Mouse (Mus musculus): ENCODE results near the gene Gm11492. TPM values are rescaled to one million over a fixed set of nuclear protein-coding genes. Genes with fewer than 3 reads are reported as not detected.

The Gm11492 gene
- not detected for total RNA-seq (2021)

- intact Hi-C loops (cut with DNase I): no loop called here
- no peak for DNase-seq
These were observed at the start of gene Gm11492 for GRCm38 (mm10) chr11:87566501-87566900. TSS of gene Gm11492 (plus strand) at chr11:87566653.

GRCm38 (mm10) chr11:87519260-87519659 is 47.2 kb upstream of the Gm11492 start:
- intact Hi-C loops (cut with DNase I): no loop called here
- DNase-seq: peak in 1 of 2 experiments; percentile 5

DNA sequence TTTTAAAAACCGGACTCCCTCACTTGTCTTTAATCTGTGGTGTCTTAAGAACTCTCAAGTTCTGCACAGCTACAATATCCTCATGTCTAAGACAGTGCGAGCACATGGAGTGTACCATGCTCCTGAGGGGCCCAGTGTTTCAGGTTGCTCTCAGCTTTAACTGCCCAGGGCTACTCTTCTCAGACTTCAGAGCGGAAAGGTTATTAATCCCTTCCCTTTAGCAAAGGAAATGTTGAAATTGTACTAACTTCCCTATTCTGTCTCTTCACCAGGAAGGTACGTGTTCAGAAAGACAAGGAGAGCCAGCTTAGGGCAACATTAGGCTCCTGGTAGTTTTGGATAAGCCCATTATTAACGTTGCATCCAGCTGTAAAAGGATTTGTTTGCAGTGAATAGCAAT is 43.0 kb upstream of the Gm11492 start:
- intact Hi-C loops (cut with DNase I): loop anchor here (5.0 kb wide), 1 partner anchor 69 kb away; the partner anchor contains the start of gene Mtmr4
- DNase-seq: no peak

DNA sequence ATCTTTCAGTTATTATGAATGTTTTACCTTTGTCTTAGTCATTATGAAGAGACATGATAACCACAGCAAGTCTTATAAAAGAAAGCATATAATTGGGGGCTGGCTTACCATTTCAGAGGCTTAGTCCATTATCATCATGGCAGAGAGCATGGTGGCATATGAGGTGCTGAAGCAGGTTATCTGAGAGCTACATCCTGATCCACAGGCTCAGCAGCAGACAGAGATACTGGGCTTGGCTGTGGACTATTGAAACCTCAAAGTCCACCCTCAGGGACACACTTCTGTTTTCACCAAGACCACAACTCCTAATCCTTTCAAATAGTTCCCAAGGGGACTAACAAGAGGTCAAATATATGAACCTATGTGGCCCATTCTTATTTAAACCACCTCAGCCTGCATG is 42.5 kb upstream of the Gm11492 start:
- no peak for DNase-seq
- intact Hi-C loops (cut with DNase I): loop anchor here (5.0 kb wide), 1 partner anchor 68 kb away; the partner anchor contains the start of gene Mtmr4

DNA sequence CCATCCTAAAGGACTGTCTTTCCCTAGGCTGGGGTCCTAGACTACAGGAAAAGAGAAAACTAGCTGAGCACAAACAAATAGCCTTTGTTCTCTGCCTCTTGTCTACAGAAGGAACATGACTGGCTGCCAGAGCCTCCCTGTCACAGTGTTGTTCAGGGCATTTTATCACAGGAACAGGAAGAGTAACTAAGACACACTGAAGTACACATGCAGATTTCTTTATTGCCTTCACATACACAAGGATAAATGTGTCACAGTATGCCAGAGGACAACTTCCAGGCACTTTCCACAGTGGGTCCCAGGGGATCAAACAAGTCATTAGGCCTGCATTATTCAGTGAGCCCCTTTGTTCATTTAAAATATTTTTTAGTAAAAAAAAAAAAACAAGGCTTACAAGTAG is 41.7 kb upstream of the Gm11492 start:
- intact Hi-C loops (cut with DNase I): loop anchor here (5.0 kb wide), 1 partner anchor 68 kb away; the partner anchor contains the start of gene Mtmr4
- no peak for DNase-seq

GRCm38 (mm10) chr11:87527364-87527763 is 39.1 kb upstream of the Gm11492 start:
- intact Hi-C loops (cut with DNase I): no loop called here
- no peak for DNase-seq

GRCm38 (mm10) chr11:87527990-87528389 is 38.5 kb upstream of the Gm11492 start:
- intact Hi-C loops (cut with DNase I): no loop called here
- DNase-seq: no peak

GRCm38 (mm10) chr11:87531695-87532094 is 34.8 kb upstream of the Gm11492 start:
- intact Hi-C loops (cut with DNase I): loop anchor here (2.0 kb wide), 1 partner anchor 25 kb away; no protein-coding TSS in a partner anchor
- DNase-seq: no peak

- intact Hi-C loops (cut with DNase I): no loop called here
- DNase-seq: no peak
These were observed 24.2 kb upstream of the Gm11492 start for GRCm38 (mm10) chr11:87542285-87542684.

DNA sequence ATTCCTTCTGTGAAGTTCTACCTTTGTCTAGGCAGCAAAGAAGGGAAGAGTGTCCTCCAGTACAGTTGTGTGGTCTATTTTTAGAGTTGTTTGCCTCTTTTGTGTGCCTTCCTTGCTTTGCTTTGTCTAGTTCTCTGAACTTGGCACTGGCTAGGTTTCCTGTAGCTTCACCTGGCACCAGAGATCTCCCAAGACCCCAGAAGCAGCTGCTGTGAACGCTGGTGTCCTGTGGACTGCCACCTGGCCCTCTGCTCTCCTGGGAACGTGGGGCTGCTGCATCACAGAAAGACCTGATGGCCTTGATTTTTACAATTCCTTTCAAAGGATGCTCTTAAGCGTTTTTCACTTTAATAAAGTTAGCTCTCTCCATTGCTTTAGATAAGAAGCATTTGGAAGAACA is 23.5 kb upstream of the Gm11492 start:
- no peak for DNase-seq
- intact Hi-C loops (cut with DNase I): no loop called here

- intact Hi-C loops (cut with DNase I): no loop called here
- no peak for DNase-seq
These were observed 13.1 kb upstream of the Gm11492 start for GRCm38 (mm10) chr11:87553342-87553741.

GRCm38 (mm10) chr11:87554386-87554785 is 12.1 kb upstream of the Gm11492 start:
- intact Hi-C loops (cut with DNase I): no loop called here
- no peak for DNase-seq

GRCm38 (mm10) chr11:87555106-87555703 is 11.2 kb upstream of the Gm11492 start:
- no peak for DNase-seq
- intact Hi-C loops (cut with DNase I): no loop called here

DNA sequence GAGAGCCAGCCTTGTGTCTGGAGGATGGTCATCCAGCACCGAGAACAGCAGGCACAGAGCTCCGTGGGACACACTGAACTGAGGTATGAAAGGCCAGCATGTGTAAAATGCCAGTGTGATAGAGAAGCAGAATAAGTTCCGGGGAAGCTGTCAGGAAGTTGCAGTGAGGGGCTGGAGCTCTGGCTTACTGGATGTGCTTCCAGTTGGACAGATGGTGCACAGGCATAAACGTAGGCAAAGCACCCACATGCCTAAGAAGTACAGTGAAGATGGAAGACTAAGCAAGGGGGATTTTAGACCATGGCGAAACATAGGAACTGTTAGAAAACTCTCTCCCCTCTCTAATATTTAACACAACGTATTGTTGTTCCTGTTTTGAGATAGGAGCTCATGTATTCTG is 5.2 kb upstream of the Gm11492 start:
- no peak for DNase-seq
- intact Hi-C loops (cut with DNase I): no loop called here

DNA sequence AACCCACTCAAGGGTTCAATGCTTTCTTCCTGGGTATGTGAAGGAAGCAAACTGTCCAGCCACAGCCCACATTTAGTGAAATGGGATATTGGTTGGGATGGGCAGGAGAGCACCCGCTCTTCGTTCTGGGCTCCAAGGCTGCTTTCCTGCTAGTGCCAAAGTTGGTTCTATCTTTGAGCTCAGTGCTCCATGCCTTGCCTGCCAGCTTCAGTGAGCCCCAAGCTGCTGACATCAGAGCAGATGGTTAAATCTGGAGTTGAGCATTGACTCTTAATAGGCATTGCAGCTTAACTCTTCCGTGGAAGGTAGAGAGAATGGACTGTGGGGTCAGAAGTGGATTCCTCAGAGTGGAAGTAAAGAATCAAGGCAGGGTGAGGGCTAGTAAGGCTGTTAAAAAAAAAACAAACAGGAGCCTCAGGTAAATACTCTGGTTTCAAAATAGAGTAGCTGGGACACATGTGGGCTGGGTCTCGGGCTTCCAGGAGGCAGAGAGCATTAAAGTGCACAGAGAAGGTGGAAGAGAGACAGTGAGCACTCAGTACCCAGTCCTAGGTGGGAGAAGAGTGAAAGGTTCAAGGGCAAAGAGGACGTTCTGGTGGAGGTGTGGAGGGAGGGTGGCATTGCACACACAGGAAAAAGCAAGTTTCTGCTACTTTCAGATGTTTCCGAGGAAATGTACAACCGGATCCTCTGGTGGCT is 2.0 kb downstream of the Gm11492 start, which contains the start of gene Sept4:
Gene Sept4, plus strand, starts transcription at position 649 of the 699 bp plus-strand sequence.
- no peak for DNase-seq

DNA sequence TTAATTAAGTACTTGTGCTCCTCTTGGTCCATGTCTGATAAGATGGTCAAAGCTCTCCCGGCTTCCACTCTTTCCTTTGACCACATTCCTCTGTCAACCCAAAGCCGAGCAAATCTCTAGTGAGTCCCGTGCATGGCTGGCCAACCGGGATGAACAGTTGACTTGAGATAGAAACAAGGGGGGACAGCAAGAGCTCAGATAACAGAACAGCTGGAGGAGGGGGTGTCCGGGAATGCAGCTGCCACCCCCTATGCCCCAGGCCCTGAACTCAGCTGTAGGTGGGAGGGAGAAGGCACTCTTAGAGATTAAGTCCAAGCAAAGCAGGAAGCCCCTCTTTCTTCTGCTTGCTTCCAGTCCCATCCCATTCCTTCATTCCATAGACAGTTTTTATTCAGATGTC is 4.3 kb downstream of the Gm11492 start:
- intact Hi-C loops (cut with DNase I): no loop called here
- DNase-seq: no peak

More for the DNA sequence above, 2.0 kb downstream of the Gm11492 start, which contains the start of gene Sept4:
- intact Hi-C loops (cut with DNase I): no loop called here

DNA sequence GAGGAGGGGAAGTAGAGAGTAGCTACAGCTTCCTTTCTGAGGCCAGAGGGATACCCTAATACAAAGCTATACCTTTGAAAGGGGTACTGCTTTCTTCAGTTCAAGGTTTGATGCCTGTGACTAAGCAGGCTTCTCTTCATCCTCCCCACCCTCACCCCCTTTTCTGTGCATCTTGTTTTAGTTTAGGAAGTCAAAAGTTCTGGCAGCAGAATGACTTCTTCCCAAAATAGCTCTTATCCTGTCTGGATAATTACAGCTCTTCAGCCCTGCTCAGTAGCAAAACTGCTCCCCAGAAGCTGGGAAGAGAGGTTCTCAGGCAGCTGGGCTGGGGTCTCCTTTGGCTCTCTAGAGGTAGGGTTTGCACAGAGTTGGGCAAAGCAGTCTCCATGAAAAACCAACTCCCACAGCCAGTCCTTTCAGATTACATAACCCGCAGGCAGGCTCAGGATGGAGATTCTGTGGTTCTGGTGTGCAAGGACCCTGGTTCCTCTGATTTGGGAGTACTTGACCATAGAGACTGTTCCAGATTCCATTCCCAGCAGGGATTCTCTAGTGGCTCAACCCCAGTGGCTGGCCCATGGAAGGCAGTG is 5.0 kb downstream of the Gm11492 start:
- DNase-seq: peak in 1 of 2 experiments; percentile 10
- intact Hi-C loops (cut with DNase I): no loop called here

GRCm38 (mm10) chr11:87573751-87574150 is 7.3 kb downstream of the Gm11492 start:
- DNase-seq: no peak
- intact Hi-C loops (cut with DNase I): no loop called here

- intact Hi-C loops (cut with DNase I): no loop called here
- no peak for DNase-seq
These were observed 8.2 kb downstream of the Gm11492 start for GRCm38 (mm10) chr11:87574520-87575180.

DNA sequence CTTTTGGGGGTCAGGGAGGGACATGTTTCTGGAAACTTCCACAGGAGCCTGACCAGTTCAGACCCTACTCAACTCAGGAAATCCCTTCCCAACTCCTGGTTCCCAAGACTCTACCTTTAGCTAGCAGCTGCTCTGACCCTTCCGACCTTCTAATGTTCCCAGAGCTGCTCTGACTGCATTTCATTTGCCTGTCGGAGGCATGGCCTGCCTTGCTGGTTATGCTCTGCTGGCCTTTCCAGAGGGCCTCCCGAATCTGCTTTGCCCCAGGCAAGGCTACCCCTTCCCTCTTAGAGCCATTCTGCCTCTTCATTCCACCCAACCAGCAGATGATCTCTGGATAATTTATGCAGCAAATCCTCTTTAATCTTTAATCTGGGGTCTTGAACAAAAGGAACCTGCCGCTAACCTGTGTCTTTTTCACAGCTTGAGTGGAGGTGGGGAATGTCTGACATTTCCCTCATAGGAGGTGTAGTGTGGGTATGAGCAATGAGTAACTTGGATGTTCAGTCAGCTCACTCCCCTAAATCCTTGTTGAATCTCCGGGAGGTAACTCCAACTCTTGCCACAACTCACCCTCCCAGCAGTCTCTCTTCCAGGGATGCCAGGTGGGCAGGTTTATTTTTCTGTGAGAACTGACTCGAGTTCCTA is 11.3 kb downstream of the Gm11492 start:
- intact Hi-C loops (cut with DNase I): no loop called here
- DNase-seq: no peak
